Mouse (Mus musculus) central nervous system, embryonic 11.5 days (tissue): ENCODE data around the gene Kcnk10. TPM values are rescaled to one million over a fixed set of nuclear protein-coding genes. Genes with fewer than 3 reads are reported as not detected.

Source experiments
- polyA plus RNA-seq: library from polyadenylated mRNA; depleted of rRNA; stranded (reverse); fragments of >200 nt; gene quantifications from 2 replicates; pipeline ENCODE4 v1.2.3, GENCODE M21; 2012; rRNA removed

Gene Kcnk10
- 9.1 and 14.9 TPM in 2 replicates for polyA plus RNA-seq

GRCm38 (mm10) chr12:98577861-98578360, at the start of gene Kcnk10:
Gene Kcnk10, minus strand, starts transcription at chr12:98578310.

GRCm38 (mm10) chr12:98627392-98628259, 49.5 kb upstream of the Kcnk10 start, which contains the start of gene Spata7:
Gene Spata7, plus strand, starts transcription at chr12:98628157.

Other genes starting within 250 kb of the Kcnk10 start
- gene Spata7, start 49.8 kb upstream of the Kcnk10 start, polyA plus RNA-seq, result 11.3 and 14.1 TPM in 2 replicates
- 9.2 and 10.4 TPM in 2 replicates for gene Ptpn21, start 159.1 kb upstream of the Kcnk10 start, polyA plus RNA-seq
- 119 and 178 TPM in 2 replicates for gene Zc3h14, start 168.7 kb upstream of the Kcnk10 start, polyA plus RNA-seq